Mouse (Mus musculus): ENCODE measurements around the gene Cass4. TPM values are rescaled to one million over a fixed set of nuclear protein-coding genes. Genes with fewer than 3 reads are reported as not detected.

Gene Cass4
- total RNA-seq, 2 experiments from 2014 or later: 0.27 to 0.29 TPM

DNA sequence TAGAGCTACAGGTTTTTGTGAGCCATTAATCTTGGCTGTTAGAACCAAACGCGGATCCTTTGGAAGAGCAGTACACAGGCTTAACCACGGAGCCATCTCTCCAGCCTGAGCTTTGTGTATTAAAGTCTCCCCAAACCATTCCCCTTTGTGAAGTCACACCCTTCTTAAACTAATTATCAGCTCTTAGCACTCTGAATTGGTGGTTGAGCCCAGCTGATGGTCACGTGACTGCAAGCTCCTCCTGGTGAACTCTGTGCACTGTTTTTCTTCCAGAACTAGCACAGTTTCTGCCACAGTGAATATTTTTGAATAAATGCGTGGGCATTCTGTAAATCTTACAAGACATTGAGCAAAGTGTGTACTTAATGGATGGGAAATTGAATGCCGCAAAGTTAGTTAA is 47.6 kb downstream of the Cass4 start:
- no peak for DNase-seq

DNA sequence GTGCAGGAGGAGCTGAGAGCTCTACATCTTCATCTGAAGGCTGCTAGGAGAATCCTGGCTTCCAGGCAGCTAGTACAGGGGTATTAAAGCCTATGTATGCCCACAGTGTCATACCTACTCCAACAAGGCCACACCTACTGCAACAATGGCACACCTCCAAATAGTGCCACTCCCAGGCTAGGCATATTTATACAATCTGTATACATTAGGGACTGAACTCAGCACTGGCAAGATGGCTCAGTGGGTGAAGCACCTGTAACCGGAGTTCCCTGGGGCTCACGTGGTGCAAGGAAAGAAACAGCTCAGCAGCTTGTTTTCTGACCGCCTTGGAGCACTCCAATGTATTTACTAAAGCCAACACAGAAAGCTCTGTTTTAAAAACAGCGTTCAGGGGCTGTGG is 52.0 kb downstream of the Cass4 start:
- no peak for DNase-seq

DNA sequence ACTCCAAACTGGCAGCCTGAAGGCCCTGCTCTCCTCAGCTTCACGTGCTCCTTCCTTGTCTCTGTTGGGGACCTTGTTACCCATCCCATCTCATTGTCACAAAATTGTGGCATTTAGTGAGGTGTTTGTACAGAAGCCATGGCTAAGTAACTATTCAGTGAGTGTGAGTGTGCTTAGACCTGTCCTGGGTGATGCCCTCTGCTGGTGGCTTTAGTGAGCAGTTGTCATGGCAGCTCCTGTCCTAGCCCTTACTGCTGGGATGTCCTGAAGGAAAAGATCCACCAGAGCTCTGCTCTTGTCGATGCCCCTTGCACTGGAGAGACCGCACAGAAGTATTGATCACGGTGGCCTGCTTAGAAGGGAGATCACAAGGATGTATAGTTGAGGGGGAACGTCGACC is 53.7 kb downstream of the Cass4 start:
- DNase-seq: peak; percentile 35

DNA sequence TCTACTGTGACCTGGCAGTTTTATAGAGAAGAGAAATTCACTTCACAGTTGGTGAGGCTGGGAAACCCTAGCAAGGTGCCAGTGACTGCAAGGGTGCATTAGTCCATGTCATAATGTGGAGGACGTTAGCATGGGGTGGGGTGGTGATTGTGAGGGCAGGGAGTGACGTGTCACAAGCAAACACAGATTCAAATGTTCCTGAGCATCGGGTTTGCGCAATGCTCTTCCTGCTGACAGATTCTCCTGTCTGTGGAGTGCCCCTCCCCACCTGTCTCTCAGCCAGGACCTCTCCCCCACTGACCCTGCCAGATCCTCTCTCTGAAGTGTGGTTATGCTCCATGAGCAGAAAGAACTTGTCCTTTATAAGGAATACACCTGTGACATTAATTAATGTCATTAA is 54.7 kb downstream of the Cass4 start:
- DNase-seq: no peak

DNA sequence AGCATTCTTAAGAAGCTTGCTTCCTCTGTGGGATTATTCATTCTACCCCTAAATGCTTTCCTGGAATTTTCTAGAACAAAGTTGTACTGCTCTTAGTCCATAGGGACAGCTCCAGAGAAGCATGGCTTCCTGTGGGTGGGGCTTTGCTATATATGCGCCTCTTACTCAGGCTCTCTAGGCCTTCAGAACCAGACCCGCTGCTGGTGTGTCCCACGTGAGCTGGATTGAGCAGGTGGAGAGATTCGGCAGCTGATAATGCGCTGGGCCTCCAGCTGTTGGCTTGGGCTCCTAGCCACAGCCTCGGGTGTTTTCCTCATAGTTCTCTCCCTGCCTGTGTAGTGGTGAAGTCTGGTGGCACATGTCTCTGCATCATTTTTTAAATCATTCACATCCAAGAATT is 57.0 kb downstream of the Cass4 start:
- no peak for DNase-seq

DNA sequence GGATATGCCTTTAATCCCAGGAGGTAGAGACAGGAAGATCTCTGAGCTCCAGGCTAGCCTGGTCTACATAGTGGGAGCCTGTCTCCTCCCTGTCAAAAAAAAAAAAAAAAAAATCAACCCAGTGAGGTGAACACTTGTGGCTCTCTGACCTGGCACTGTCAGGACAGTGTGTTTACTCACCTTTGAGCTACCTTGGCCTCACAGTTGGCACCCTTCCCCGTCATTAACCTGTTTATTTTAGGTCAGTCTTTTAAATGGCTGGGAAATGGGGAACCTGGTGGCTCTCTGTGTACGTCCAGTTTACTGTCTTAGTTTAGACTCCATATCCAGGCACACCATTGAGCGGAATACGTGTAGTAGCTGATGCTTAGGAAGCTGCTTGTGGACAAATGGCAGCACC is 58.4 kb downstream of the Cass4 start:
- DNase-seq: no peak

DNA sequence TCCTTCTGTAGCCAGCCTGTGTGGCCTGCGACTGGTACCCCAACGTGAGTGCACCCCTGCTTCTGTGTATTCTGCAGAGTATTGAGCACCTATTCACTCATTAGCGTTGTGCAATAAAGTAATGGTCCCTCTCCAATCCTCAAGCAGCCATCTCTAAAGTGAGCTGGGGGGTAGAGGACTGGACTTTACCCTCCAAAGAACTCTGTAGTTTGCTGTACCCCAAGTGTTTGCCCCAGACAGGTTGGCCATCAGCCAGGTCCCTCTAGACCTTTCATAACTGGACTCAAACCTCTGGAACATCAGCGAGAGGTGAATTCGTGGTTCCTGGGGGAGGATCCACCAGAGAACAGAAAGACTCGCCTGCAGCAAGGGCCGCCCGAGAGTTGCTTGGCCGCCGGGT is 58.9 kb downstream of the Cass4 start:
- DNase-seq: no peak

DNA sequence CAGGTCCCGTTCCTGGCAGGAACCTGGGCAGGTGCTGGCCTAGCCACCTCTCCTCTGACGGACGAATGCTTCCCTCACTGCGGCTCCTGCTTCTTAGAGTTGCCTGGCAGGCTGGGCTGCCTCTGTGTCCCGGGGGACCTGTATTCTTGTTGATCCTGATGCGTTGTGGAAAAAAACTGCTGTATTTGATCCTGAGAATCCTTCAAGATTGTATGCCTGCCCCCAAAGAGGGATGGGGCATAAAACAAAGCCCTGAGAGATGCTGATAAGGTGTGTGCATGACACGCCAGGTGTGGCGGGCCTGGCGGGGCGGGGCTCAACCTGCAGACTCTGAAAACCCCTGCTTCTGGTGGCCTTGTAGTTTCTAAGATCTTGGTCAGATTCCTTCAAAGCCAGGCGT is 64.9 kb downstream of the Cass4 start, which contains the start of gene Gcnt7:
Gene Gcnt7, minus strand, starts transcription at position 101 of the 400 bp plus-strand sequence.
- no peak for DNase-seq

DNA sequence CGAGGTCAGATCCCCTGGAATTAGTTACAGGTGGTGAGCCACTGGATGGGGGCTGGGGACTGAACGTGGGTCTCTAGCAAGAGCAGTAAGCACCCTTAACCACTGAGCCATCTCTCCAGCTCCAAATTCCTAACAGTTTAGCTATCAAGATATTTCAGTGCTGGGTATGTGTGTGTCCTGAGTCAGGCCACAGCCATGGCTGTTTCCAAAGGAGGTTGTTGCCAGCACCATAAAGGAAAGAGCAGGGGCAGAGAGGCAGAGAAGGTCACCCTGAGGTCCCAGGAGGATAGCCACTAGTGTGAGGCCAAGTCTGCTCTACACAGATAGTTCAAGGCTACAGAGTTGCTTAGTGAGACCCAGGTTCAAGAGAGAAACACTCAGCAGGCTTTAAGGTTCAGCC is 67.1 kb downstream of the Cass4 start:
- DNase-seq: no peak

DNA sequence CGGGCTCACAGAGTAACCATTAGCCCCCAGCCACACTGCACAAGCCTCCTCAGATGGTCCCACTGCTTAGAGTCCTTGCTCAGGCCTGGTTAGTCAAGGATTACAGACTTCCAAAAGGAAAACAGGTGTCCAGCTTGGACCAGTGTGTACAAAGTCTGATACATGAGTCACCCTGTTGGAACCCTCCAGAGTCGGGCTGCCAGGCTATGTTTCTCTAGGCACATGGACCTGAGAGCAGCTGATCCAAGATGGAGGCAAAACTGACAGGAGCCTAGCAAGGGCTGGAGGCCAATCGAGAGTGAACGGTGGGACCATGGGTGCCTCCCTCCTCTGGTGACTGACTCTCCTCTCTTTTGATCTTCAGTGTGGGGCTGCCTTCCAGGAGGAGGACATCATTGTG is 69.2 kb downstream of the Cass4 start:
- DNase-seq: no peak

DNA sequence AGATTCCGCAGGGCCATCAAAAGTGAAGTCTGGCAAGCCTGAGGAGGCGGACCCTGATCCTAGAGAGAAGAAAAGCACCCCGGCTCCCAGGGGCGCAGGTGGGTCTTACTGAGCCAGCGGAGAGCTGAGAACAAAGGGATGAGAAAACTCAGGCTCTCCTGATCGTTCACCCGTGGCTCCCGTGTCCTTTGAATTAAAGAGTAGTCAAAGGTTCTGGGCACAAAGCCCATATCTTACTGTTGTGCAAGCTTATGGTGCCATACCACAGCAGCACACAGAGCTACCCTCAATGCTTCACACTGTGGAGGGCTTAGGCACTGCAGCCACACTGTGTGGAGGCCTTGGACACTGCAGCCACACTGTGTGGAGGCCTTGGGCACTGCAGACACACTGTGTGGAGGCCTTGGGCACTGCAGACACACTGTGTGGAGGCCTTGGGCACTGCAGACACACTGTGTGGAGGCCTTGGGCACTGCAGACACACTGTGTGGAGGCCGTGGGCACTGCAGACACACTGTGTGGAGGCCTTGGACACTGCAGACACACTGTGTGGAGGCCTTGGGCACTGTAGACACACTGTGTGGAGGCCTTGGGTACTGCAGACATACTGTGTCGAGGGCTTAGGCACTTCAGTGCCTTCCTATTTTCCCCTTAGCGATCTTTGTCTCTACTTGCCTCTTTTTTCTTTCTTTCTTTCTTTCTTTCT is 73.0 kb downstream of the Cass4 start:
- no peak for DNase-seq

DNA sequence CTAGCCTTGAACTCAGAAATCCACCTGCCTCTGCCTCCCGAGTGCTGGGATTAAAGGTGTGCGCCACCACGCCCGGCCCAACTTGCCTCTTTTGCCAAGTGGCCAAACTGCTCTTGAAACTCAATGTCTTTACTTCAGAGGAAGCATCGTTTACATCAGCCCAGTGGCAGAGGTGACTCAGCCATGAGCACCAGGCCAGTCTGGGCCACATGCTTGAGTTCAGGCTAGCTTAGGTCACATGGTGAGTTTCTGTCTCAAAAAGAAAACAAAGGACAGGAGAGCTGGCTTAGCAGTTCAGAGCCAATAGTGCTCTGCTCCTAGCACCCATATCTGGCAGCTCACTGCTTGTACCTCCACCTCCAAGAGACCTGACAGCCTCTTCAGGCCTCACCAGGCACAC is 73.6 kb downstream of the Cass4 start:
- DNase-seq: no peak

DNA sequence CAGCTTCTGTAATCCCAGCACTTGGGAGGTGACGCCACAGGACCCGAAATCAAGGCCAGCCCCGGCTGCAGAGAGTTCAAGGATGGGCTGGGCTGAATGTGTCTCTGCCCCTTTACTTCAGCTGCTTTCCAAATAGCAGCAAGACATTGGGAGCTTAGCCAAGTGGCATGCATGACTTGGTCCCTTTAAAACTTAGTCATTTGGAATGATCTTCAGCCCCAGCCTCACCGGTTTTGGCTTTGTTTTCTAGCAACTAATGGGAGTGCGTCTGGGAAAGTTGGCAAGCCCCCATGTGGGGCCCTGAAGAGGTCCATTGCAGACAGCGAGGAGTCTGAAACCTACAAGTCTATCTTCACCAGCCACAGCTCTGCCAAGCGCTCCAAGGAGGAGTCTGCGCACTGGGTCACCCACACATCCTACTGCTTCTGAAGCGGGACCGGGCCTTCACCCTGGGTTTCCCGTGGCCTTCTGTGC is 74.8 kb downstream of the Cass4 start:
- peak; percentile 47 for DNase-seq

DNA sequence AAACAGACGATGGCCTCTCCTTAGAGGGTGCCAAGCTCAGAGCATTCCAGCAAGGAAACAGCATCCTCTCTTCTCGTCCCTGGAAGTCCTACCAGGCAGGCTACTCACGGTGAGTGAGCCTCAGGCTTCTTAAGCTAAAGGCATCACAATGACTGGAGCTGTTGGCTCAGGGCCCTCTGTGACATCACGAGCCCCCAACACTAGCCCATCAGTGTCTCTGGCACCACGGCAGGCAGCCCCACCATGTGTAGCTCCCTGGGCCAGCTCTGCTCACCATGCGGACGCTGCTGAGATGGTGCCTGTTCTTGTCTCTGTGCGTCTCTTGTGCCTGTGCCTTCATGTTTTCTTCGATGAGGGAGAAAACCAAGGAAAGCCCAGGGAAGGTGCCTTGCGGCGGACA is 78.7 kb downstream of the Cass4 start, which contains the start of gene Fam209:
Gene Fam209, plus strand, starts transcription at position 203 of the 400 bp plus-strand sequence.
- no peak for DNase-seq

DNA sequence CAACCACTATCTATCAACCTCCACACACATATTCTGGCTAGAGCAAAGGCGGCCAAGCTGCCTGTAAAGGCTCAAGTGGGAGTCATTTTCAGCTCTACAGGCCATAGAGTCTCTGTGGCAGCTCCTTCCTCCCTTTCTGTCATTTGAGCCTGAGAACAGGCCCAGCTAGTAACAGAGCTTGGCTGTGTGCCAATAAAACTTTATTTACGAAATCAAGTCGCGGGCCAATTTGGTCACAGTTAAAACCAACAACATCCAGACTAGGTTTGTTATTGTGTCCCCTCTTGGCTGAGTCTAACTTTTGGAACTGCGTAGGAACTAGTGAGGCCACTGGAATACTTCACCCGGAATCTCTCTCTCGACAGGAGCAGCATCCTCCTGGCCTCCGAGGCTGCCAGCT is 80.0 kb downstream of the Cass4 start:
- no peak for DNase-seq

DNA sequence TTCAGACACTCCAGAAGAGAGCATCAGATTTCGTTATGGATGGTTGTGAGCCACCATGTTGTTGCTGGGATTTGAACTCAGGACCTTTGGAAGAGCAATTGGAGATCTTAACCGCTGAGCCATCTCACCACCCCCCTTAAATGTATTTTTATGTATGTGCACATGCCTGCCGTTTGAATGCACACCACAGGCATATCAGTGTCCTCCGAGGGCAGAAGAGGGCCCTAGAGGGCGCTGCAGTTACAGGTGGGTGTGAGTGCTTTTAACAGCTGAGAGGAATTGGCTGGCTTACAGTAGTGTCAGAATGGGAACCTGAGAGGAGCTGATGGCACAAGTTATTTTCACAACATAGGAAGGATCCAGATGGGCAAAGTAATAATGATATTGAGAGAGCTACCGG is 81.4 kb downstream of the Cass4 start:
- peak; percentile 41 for DNase-seq

DNA sequence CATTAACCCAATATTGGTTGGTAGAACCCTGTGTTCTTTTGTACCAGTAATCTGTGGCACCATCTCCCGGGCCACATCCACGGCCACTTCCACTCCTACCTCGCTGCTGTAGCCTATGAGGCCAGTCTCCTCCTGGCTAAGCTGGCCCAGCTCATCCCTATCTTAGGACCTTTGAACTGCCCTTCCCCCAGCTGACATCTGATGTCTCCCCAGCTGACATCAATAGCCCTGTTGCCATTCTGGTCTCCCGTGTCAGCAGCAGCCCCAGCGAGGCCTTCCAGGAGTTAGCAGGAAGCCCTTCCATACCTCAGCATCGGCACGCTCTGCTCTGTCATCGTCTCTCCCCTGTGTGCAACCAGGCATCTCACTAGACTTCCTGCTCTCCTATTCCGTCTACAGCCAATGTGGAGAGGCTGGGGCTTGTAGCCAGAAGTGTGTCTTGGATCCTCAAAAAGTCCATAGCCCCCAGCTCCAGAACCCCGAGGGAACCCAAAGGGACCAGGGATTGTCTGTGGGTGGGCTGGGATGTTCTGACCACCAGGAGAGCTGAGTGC is 83.2 kb downstream of the Cass4 start:
- no peak for DNase-seq

DNA sequence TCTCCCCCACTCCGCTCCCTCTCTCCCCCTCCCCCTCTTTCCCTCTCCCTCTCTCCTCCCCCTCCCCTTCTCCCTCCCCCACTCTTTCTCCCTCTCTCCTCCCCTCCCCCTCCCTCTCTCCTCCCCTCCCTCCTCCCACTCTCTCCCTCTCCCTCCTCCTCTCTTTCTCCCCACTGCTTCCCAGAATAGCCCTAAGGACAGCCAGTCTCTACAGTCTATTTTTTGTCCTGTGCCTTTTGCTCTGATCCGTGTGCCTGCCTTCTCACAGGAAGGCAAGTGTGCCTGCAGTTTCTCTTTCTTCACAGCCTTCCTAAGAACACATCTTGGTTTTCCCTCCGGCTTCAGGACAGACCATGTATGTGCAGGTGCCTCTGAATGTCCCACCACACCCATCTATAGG is 83.8 kb downstream of the Cass4 start:
- DNase-seq: no peak

DNA sequence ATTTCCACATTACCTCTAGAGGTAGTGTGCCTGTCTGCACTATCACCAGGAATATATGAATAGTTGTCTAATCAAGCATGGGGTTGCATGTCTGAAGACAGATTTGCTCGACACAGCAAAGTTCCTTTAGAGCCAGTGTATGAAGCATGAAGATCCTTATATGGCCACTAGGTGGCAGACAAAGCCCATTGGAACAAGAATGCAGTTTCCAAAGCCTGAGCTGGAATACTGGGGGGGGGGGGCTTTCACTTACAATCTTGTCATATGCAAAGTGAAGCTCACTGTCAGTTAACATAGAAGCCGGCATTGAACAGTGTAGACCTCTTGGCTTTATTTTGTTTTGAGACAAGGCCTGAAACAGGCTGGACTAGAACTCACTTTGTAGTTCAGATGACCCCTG is 84.3 kb downstream of the Cass4 start:
- DNase-seq: peak; percentile 65

DNA sequence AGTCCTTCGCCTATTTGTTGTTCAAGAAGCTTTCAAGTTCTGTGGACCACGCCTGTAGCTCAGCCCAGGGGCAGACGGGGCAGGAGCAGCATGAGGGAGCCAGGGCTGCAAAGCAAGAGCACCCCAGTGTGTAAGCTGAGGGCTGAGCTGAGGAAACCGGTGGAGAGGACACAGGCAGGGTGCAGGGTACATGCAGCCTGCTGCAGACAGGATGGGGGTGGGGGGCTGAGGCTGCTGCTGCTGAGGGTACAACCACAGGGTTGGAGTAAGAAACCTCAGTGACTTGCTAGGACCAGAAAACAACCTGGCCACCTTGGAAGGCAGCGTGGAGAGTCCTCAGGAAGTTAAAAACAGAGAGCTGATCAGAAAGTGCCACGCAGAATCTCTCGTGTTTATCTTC is 86.7 kb downstream of the Cass4 start:
- no peak for DNase-seq

DNA sequence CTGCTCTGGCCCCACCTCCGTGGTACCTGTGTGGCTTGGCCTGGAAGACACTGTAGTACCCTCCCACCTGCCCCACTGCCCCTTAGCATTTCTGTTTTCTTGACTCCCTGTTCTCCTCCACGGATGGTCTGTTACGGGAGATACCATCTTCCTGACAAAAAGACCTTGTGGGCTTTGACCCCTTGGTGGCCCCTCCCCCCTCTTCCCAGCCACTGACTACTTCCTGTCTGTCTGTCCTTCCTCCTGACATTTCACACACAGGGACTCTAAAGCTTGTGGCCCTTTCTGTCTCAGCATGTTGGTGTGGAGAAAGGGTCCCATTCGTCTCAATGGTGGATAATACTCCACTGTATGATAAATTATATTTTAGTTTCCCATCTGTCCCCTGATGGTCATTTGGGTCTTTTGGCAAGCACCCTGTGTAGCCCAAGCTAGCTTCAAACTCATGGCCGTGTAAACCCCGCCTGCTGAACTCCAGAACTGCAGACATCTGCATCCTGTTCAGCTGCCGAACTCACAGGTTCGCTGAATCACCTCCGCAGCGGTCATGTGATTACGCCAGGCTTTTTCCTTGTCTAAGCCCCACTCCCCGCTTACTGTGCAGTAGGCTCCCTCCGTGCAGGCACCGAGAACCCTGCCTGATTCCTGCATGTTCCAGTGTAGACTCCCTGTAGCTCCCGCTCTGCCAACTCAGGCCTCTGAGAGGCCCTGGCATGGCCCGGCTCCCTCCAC is 88.2 kb downstream of the Cass4 start:
- no peak for DNase-seq
